In genomic region chr13:80883649-80884376, GRCm38 (mm10) we compare ENCODE assay signal across 8 mouse cellular contexts. TPM values are rescaled to one million over a fixed set of nuclear protein-coding genes. Genes with fewer than 3 reads are reported as not detected.
DNase-seq lines count a peak whose midpoint lies in the region; ATAC-seq and TF ChIP-seq lines count a peak whose summit lies in the region.

No protein-coding gene starts in this region.

- intact Hi-C loops in gastrocnemius, adult 2 months (cut with DNase I) = loop anchor here (2.0 to 5.0 kb wide), 6 partner anchors 79 to 898 kb away; partner anchors contain the start of genes Cetn3 and Lysmd3
- intact Hi-C loops in gastrocnemius, postnatal 14 days (cut with DNase I; ENCODE audit: low total_unique reads) = no loop called here

- H3K4me3 ChIP-seq in gastrocnemius, adult 2 months = peak overlapping the region; percentile 91
- H3K4me3 ChIP-seq in C2C12 (ENCODE audit: insufficient read depth, poor library complexity, severe bottlenecking) = peak overlapping the region; percentile 53
- H3K4me3 ChIP-seq in hindbrain, embryonic 12.5 days = peak overlapping the region; percentile 75
- peak overlapping the region; percentile 89 to 97 for H3K4me3 ChIP-seq in liver, embryonic 14.5 days (ENCODE audit: insufficient read depth in 1 of 2, low read depth in 2 of 2, low read length in 2 of 2)

- H3K9ac ChIP-seq in hindbrain, embryonic 12.5 days = peak overlapping the region; percentile 99
- H3K9ac ChIP-seq in liver, embryonic 14.5 days (replicated peaks) = peak overlapping the region; percentile 100

- peak overlapping the region; percentile 100 for H3K27ac ChIP-seq in gastrocnemius, adult 2 months
- peak overlapping the region; percentile 100 for H3K27ac ChIP-seq in hindbrain, embryonic 12.5 days
- H3K27ac ChIP-seq in liver, embryonic 14.5 days = peak overlapping the region; percentile 95

- under 1% methylated on average over 23 of the region's 23 CpGs for WGBS in hindbrain, embryonic 12.5 days
- WGBS in liver, embryonic 14.5 days (ENCODE audit: insufficient replicate concordance) = under 1% methylated on average over 23 of the region's 23 CpGs

- peak overlapping the region; percentile 77 for H3ac ChIP-seq in C2C12 (ENCODE audit: control insufficient read depth, insufficient read length, low read depth)

- peaks cover 27% of the 10 kb centered on the region for H3K79me3 ChIP-seq in C2C12 (ENCODE audit: low read depth)

- 0 out of 2 replicates have a peak, but pooled peaks have one; percentile 44 for TF ChIP-seq EP300 in liver, embryonic 14.5 days (IDR thresholded peaks at IDR 0.05; ENCODE audit: low read depth)

- peaks cover 42% of the 10 kb centered on the region for H3K79me2 ChIP-seq in C2C12 (ENCODE audit: control insufficient read depth, insufficient read depth)

- H3K36me3 ChIP-seq in C2C12 (ENCODE audit: control insufficient read depth, insufficient read depth) = peaks cover 16% of the 10 kb centered on the region
- peaks cover 8% of the 10 kb centered on the region; the same call in 1 of the 2 replicates for H3K36me3 ChIP-seq in hindbrain, embryonic 12.5 days
- peaks cover 11% of the 10 kb centered on the region for H3K36me3 ChIP-seq in liver, embryonic 14.5 days (replicated peaks; ENCODE audit: control insufficient read depth, insufficient read depth, low read depth)
- no peaks in the 10 kb centered on the region for H3K36me3 ChIP-seq in splenic B cell, adult 2 months (ENCODE audit: control insufficient read depth, insufficient read depth, low read length, poor library complexity, severe bottlenecking)

- ATAC-seq in hindbrain, embryonic 12.5 days (ENCODE audit: low FRiP score) = no peak
- no peak for ATAC-seq in liver, embryonic 14.5 days (ENCODE audit: insufficient read depth)
- no peak for ATAC-seq in erythroid progenitor cell, adult 5-6 weeks (replicated peaks; ENCODE audit: low FRiP score, poor library complexity, severe bottlenecking)

- no peaks in the 10 kb centered on the region for H3K9me3 ChIP-seq in hindbrain, embryonic 12.5 days (replicated peaks)
- H3K9me3 ChIP-seq in liver, embryonic 14.5 days (ENCODE audit: control insufficient read depth, low read length) = no peaks in the 10 kb centered on the region

- H3K27me3 ChIP-seq in C2C12 (ENCODE audit: control insufficient read depth, insufficient read depth, insufficient read length) = no peaks in the 10 kb centered on the region
- no peaks in the 10 kb centered on the region for H3K27me3 ChIP-seq in hindbrain, embryonic 12.5 days
- no peaks in the 10 kb centered on the region for H3K27me3 ChIP-seq in liver, embryonic 14.5 days (ENCODE audit: control insufficient read depth, insufficient read depth, low read length)
- H3K27me3 ChIP-seq in splenic B cell, adult 2 months (ENCODE audit: control insufficient read depth, insufficient read depth, low read length, poor library complexity, severe bottlenecking) = no peaks in the 10 kb centered on the region

- no peak for DNase-seq in gastrocnemius, adult 2 months
- no peak for DNase-seq in gastrocnemius, postnatal 14 days
- peak; percentile 74 for DNase-seq in embryo, embryonic 10.5 days (ENCODE audit: low spot score)
- peak in 2 of 3 experiments; percentile 41 to 55 for DNase-seq in liver, embryonic 14.5 days (ENCODE audit: low read depth in 3 of 3, low spot score in 3 of 3)
- peak; percentile 51 for DNase-seq in splenic B cell, adult 2 months (ENCODE audit: low read depth, low spot score)

- H3K4me1 ChIP-seq in hindbrain, embryonic 12.5 days = 0 out of 2 replicates have a peak, but pooled peaks cover 2% of the 10 kb centered on the region
- H3K4me1 ChIP-seq in liver, embryonic 14.5 days (replicated peaks; ENCODE audit: control insufficient read depth in 2 of 2, insufficient read depth in 2 of 2, low read length in 1 of 2) = peaks cover 3 to 6% of the 10 kb centered on the region in 2 experiments

- H3K4me2 ChIP-seq in hindbrain, embryonic 12.5 days (replicated peaks) = peak overlapping the region; percentile 56
- H3K4me2 ChIP-seq in liver, embryonic 14.5 days (ENCODE audit: low read depth) = peak overlapping the region; percentile 73

- no peak for TF ChIP-seq CTCF in gastrocnemius, adult 2 months (IDR thresholded peaks at IDR 0.05)
- no peak for TF ChIP-seq CTCF in C2C12 (IDR thresholded peaks at IDR 0.05; ENCODE audit: control insufficient read depth, insufficient read depth, insufficient read length)
- no peak for TF ChIP-seq CTCF in liver, embryonic 14.5 days (IDR thresholded peaks at IDR 0.05; ENCODE audit: low read depth)

TF ChIP-seq in C2C12, 6 proteins besides CTCF, POLR2A, EP300 and RAD21:
- TF ChIP-seq CEBPB (IDR thresholded peaks at IDR 0.05; ENCODE audit: low read depth) = no peak
- TF ChIP-seq FOSL1 (IDR thresholded peaks at IDR 0.05; ENCODE audit: insufficient read depth, low read length, poor library complexity, severe bottlenecking) = no peak
- TF ChIP-seq USF1 (IDR thresholded peaks at IDR 0.05; ENCODE audit: low read depth) = no peak
- TF ChIP-seq MYOD1 (IDR thresholded peaks at IDR 0.05; ENCODE audit: control insufficient read depth, insufficient read length, low read depth) = no peak
- no peak for TF ChIP-seq MYOG (IDR thresholded peaks at IDR 0.05; ENCODE audit: control insufficient read depth, extremely low read depth, insufficient read length)
- TF ChIP-seq MAX (IDR thresholded peaks at IDR 0.05) = no peak

RNA-seq across cellular contexts. Expression of gene Arrdc3, which starts 0.6 kb away (rescaled TPM):
- 100 to 1,000 TPM in 1 of 2 experiments, 10 to 100 TPM in 1; 21.1 to 141 TPM for total RNA-seq in gastrocnemius, adult 2 months (2021)
- 10 to 100 TPM; 35.2 to 62.4 TPM for total RNA-seq in gastrocnemius, postnatal 14 days (2021)
- polyA plus RNA-seq in C2C12 (2012; fragmentation: generic; extraction: Trizol) = 3.2 TPM
- 78.9 and 87.9 TPM in 2 replicates for polyA plus RNA-seq in hindbrain, embryonic 12.5 days (2016; fragmentation: Nextera tagmentation; extraction: Ambion mirVana)
- polyA plus RNA-seq in liver, embryonic 14.5 days (2012; rRNA removed) = 6.4 and 7.4 TPM in 2 replicates
- polyA plus RNA-seq in liver, embryonic 14.5 days (2014; fragmentation: Nextera tagmentation; extraction: Ambion mirVana) = 13.1 and 16.5 TPM in 2 replicates
- 94.1 and 150 TPM in 2 replicates for total RNA-seq in erythroid progenitor cell, adult 5-6 weeks (2015; ENCODE audit: low replicate concordance)
- total RNA-seq in erythroid progenitor cell, adult 5-6 weeks (2017; ENCODE audit: low replicate concordance) = 148 and 176 TPM in 2 replicates

Comparison
In these comparisons a context has a peak if more than half of its experiments do, and no peak if none do; other contexts are left out.
1. DNase-seq: peak in embryo, embryonic 10.5 days (single experiment), liver, embryonic 14.5 days (2 of 3) and splenic B cell, adult 2 months (single experiment); none in gastrocnemius, adult 2 months (single experiment) and gastrocnemius, postnatal 14 days (single experiment).
2. Peak in every context shown above with its lines, with median percentiles within 50 percentile points of each other: H3K27ac ChIP-seq and H3K4me3 ChIP-seq.